Mouse (Mus musculus) frontal cortex, adult 2 months (tissue): Measurements from ENCODE around the gene Edem3. TPM values are rescaled to one million over a fixed set of nuclear protein-coding genes. Genes with fewer than 3 reads are reported as not detected.

Experiments used
- DNase-seq, 2 experiments: peaks; one replicate each; pipeline ENCODE4 v3.0.0; 2022; ENCODE audit warnings: low spot score in 1 of 2; ENCODE audit errors: extremely low spot score in 1 of 2
- polyA plus RNA-seq: library from polyadenylated mRNA; depleted of rRNA; stranded (reverse); fragments of >200 nt; gene quantifications from 2 replicates; pipeline ENCODE4 v1.2.3, GENCODE M21; 2012; rRNA removed

Edem3 gene
- polyA plus RNA-seq, result 17.7 and 20.2 TPM in 2 replicates

DNA sequence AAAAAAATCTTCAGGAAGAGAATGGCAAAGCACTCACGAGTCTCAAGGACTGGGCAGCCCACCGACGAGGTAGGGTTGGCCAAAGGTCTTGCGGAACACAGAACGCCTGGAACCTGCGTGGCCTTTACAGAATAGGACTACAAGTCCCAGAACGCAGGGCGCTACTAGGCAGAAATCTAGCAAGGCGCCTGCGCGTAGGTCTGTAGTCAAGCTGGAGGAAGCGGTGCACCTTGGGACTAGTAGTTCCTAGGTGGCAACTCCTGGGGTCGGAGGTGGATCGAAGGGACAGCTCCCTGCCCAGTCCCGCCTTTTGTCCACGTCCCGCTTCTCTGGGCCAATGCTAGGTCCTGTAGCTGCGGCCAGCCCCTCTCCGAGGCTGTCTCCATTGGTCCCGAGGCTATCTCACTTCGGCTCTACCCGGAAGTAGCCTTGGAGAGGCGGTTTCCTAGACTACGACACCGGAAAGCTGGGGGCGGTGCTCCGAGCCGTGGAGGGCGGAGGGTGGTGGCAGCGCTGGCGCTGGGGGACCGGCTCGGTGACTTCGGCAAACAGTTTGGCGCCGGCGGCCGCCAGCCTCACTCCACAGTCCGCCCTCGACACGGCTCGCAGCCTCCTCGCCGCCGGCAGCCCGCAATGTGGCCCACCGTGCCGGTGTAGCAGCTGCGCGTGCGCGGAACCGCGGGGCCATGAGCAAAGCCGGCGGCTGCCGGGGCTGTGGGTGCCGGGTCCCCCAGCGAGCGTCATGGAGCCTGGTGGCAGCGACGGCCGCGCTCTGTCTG lies at the start of gene Edem3:
Gene Edem3 (plus strand): TSS at position 491 of the 779 bp plus-strand sequence.
- DNase-seq, result peak; percentile 99 to 100

DNA sequence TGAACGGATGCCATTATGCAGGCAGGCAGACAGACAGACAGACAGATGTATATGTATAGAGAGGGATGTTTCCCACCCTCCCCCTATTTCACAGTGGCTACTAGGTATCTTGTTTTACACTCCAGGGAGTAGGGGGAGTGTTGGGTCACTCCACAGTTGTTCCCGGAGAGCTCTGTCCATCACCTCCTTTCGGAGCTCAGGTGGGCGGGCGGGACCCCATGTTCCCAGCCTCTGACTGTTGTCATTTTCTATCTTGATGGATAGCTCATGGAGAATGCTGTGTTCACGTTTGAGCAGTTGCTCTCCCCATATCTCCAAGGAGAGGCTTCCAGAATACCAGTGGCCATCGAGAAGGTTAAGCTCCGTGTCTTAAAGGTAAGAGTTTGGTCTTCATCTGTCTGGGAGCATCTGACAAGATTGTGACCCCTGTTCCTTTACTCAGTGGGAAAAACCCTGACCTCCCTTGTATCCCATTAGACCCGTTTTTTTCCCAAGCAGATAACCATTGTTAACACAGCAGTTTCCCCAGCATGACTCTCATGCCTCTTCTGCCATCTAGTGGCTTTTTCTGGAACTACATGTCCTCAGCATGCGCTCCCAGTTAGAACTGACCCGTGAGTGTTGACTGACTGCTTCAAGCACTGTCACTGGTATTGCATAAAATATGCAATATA lies 49.3 kb upstream of the Edem3 start:
- peak; percentile 55 to 96 for DNase-seq

DNA sequence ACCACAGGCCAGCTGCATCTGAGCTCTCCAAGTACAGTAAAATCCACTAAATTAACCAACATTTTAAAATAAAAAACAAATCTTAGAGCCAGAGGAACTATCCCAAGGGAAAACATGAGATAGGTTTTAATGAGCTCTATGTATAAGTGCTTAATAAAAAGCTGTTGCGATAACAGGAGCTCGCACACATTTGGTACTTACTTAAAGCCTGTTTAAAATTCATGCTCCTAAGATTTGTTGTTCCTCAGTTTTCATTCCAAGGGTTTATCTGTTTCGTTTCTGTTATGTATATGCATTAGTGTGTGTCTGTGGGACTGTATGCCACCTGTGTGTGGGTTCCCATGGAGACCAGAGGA lies 48.8 kb upstream of the Edem3 start:
- no peak for DNase-seq

DNA sequence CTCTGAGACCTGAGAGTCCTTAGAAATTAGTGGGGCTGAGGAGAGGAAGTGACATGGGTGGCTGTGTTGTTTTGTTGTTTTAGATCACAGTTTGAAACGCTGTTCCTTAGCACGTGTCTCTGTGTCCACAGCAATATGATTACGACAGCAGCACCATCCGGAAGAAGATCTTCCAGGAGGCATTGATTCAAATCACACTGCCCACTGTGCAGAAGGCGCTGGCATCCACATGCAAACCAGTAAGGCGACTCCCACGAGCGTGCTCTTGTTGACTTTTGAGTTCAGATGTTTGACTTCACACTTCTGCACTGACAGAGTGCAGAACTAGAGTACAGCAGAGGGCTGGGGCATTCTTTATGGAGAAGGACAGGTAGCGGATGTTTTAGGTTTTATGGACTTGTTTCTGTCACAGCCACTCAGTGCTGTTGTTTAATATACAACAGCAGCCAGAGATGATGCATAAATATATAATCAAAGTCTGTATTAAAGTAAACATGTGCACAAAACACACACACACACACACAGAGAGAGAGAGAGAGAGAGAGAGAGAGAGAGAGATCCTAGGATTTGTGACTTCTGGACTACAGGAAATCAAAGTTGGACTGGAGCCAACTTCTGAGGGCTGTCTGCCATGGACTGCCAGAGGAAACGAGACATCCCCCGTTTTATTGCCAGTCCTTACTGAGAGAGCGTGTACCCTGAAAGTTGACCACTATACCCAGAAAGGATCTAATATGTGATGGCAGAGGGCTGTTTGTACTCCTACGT lies 46.0 kb upstream of the Edem3 start:
- no peak for DNase-seq

DNA sequence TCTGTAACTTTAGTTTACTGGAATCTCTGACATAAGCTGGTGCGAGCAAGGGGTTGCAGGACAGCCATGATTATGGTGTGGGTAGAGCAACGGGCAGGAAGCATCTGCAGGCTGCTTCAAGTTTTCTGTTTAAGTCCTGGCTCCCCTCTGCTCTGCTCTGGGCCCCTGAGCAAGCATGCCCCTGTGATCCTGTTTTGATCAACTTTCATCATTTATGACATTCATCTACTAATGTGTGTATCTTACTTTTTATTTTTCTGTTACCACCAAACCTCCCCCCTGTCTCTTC lies 45.5 kb upstream of the Edem3 start:
- DNase-seq, result no peak

DNA sequence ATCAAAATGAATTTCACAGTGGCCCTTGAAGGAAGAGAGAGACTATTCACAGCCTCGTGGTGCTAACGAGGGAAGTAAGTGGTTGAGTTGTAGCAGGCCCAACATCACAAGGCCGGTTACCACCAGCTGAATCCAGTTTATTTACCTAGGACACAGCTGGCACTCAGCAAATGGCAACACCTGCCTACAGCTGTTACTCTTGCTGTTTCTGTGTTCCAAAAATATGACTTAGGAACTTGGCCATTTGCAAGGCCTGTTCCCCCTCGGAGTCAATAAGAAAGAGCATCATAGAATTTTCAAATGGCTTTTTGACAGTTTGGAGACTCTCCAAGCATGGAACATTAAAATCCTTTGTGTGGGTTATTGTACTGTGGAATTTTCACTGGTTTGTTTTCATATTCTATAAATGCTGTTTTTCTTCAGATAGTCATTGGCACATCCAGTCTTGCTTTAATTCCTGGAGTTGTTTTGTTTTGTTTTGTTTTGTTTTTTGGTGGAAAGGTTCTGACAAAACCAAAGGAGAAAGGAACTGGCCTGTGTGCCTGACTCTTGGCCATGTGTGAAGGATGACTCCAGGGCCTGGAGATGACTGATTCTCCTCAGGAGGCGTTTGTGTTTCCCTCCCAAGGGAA lies 44.6 kb upstream of the Edem3 start:
- DNase-seq, result no peak

DNA sequence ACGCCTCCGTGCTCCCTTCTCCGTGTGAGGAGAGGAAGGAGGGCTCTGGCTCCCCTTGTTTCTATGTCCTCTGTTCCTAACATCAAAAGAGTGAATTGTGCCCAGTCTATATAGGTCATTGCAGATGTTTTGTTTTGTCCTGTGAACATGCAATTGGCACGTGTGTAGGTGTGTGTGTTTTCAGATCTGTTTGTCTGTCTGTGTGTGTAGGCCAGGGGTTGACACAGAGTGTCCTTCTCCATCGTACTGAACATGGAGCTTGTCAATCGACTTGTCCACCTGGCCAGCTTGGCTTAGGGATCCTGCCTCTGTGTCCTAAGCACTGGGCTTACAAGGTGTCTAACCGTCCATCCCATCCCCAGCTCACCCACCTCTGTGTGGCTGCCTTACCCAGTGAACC lies 44.1 kb upstream of the Edem3 start:
- DNase-seq, result no peak

DNA sequence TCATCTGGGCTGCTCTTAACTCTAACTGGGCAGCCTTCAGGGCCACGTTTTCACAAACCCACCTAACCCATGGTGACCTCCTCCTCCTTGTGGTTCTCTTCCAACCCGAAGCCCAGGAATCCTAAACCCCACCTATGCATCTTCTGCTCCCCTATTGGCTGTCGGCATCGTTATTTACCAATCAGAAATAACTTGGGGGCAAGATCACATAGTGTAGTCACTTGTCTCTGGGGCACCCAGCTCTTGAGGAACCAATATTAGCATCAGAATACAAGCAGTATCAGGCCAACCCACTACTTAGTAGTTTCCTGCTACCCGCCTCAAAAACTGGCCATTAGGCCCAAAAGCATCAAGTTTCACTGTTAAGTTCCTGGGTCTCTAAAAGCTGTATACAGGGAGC lies 42.5 kb upstream of the Edem3 start:
- DNase-seq, result no peak

DNA sequence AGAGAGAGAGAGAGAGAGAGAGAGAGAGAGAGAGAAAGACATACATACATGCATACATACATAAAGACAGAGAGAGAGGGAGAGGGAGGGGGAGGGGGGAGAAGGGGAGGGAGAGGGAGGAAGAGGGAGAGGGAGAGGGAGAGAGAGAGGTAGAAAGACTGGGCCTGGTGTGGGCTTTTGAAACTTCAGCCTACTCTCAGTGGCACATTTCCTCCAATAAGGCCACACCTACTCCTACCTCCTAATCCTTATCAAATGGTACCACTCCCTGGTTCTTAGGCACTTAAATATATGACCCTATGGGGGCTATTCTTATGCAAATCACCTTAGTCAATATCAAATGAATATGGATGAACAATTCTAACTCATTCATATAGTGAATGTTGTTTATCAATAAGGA lies 41.5 kb upstream of the Edem3 start:
- no peak for DNase-seq

DNA sequence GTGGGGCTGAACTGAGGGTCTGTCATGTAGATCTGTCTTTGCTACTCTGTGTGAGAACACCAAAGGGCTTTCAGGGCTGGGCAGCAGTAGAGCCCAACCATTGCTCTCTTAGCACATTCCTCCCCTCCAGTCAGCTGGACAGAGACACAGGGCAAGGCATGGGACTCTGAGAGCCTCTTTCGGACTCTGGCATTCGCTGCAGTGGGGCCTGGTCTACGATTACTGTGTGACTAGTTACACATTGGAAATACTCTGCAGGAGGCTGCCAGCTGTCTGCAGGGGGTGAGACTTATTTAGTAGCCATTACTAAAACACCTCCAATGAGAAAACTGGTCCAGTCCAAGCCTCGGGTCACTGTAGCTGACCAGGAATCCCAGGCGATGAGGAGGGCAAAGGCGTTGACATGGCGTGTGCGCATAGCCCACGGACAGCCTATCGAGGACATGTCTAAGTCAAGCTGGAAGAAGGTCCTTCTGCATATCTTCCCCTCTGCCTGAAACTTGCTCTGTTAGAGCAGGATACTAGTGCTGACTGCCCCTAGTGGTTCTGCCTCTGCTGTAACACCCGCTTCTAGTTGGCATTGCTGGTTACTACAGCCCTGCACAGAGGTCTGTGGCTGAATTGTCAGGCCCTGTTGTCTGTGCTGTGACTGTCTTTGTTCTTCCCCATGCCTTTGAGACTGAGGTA lies 39.0 kb upstream of the Edem3 start:
- no peak for DNase-seq

DNA sequence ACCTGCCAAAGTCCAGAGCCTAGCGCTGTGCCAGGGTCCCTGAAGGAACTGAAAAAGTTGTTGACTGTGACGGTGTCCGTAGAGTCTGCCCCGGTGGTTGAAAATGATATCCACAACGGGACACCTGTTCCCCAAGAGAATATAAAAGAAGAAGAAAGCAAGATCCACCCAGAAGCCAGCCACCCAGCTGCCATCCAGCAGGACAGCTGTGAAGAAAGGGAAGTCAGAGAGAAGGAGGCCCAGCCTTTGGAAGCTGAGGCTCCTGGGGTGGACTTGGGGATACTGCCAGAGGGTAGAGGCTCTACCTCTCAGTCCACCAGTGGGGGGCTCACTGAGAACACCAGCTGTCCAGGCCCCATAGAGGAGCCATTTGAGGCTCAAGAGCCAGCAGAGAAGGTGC lies 37.5 kb upstream of the Edem3 start:
- DNase-seq, result no peak

DNA sequence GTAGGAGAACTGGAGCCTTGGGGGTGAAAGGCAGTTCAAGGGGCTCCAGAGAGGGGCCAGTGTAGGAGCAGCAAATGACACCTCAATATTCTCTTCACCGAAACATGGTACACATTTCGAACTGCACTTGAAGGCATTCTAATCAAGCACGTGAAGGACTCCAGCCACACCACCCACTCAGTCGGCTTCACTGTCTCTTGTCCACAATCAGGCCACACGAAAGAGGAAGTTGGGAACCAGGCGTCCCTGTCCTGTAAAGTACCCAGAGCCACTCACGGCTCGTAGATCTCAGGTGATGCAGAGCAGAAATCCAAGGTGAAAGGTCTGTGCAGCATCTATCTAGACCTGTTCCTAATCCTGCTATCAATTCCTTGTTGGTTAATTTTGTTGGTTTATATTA lies 36.6 kb upstream of the Edem3 start:
- DNase-seq, result no peak

DNA sequence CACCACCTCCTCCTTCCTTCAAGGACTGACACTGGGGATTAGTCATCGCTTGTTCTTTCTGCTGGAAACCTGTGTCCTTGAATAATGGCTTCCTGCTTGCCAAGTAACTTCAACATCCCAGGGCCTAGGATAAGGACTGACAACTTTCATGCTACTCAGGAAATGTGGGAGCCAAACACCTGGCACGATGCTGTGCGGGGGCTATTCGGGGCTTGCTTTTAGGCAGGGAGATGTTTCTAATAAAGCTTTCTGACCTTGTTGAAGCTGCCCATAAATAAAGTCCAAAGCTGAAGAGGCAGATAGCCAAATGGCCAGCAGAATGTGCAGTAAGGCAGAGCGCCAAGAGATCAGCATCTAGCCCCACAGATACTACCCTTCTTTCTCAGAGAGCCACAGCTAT lies 35.3 kb upstream of the Edem3 start:
- no peak for DNase-seq

DNA sequence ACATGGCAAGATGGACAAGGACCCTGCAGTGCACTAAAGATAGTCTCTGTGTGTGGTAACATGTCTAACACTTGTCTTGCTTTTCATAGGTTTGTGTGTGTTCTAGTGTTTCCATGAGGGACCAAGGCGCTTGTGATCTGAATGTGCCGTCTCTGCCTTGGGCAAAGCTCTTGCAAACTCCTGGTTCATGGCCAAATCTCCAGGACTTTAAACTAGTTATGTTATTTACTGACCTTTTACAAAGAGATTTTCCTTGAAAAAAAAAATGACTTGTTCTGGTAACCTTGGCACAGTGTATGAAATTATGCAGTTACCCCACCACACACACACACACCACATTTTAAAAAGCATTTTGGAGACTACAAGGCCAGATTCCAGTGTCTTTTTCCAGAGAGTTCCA lies 34.6 kb upstream of the Edem3 start:
- DNase-seq, result no peak

DNA sequence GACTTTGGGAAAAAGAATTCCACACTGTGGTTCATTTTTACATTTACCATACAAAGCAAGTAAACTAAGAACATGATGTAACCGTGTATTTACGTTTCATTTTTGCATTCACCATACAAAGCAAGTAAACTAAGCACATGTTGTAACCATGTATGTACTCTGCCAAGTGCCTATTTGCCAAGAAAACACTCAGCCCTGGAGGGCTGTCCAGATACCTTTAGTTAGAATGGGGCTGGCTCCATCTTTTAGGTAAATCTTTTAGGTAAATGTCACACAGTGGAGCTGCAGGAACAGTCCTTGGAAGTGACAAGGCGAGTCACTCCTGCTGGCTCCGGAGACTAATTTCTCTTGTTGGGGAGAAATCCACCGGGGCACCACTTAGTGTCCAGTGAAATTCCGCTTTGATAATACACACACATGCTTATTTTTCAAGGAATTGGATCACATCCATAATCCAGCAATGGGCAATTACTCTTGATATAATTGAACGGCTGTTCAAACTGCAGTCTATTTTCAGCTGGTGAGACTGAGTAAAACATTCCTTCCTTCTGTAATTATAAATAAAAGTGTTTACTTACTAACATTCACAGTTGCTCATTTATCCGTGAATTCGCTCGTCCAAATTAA lies 33.7 kb upstream of the Edem3 start:
- DNase-seq, result no peak

DNA sequence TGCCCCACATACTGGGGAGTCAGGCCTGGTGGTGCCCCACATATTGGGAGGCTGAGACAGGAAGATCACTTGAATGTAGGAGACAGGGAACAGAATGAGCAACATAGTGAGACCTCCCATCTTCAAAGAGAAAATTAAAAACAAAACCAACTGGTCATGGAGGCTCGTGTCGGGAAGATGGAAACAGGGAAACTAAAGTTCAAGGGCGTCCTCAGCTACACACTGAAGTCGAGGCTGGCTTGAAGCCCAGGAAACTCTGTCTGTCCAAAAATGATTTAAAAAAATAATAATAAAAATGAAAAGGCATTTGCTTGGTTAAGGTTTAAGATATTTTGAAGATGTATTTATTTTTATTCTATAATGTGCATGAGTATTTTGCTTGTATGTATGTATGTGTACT lies 31.4 kb upstream of the Edem3 start:
- no peak for DNase-seq

DNA sequence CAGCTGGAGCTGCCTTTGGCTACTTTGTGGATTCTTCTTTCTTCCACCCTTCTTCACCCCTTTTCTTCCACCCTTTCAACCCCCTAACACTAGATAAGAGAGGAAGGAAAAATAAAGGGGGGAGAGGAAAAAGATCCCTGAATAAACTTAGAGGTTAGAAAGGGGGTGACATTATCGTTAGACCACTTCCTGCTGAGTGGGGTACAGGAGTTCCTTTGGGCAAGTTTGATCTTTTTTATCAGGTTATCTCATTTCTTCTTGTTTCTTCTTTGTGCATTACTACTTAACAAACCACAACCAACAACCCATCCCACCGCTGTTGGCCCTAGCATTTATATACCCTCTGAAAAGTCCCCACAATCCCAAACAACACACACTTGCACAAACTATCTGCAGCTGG lies 29.6 kb upstream of the Edem3 start:
- no peak for DNase-seq

DNA sequence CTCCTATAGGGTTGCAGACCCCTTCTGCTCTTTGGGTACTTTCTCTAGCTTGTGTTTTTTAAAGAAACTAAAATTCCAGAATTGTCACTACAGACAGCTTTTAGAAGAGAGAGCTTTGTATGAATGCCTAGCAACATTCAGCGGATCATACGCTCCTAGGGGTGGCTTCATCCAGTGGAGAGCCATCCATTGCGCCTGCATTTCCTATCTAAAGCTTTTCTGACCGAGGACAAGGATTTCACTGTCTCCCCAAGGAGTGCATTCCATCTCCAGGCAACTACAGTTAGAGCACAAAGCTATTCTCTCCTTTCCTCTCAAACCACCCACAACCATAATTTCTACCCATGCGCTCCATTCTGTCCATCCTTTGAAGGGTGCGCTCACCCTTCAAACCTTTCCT lies 28.8 kb upstream of the Edem3 start:
- no peak for DNase-seq

DNA sequence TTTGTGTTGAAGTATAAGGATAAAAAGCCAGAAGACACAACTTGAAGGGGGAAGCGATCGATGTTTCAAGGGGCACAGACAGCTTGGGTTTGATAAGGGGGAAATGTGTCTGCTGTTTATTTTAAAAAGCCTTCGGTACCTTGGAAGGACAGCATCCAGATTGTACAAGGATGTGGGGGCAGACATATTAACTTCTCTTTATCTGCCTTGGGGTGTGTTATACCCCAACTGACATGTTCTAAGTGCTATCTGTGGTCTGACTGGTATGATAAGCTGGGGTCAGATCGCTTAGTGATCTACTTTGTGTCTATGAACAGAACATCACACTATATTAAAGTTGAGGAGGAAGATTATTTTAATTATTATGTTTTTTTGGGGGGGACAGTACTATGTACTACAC lies 27.0 kb upstream of the Edem3 start:
- DNase-seq, result no peak

DNA sequence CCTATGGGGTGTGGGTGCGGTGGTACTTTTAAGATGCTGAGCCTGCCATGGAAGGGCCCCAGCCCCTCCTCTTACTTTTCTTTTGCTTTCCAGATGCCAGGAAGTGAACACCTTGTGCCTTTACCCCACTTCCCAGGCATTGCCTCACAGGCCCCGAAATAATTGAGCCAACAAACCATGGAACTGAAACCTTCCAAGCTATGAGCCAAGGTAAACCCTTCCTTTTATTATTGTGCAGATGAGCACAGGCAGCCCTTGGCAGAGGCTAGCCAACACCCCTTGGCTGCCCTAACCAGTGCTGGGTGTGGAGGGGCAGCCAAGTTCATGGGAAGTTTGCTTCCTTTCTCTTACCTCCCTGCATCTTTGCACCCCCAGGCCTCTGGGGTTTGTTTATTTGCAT lies 18.0 kb upstream of the Edem3 start:
- no peak for DNase-seq
